Mouse (Mus musculus) brain, adult 2 months (tissue): ENCODE measurements around the gene Gpr3.

Experiments used
- DNase-seq: peaks from one replicate; pipeline ENCODE4 v3.0.0; 2011; ENCODE audit warnings: low read depth, low spot score

Gpr3 gene

DNA sequence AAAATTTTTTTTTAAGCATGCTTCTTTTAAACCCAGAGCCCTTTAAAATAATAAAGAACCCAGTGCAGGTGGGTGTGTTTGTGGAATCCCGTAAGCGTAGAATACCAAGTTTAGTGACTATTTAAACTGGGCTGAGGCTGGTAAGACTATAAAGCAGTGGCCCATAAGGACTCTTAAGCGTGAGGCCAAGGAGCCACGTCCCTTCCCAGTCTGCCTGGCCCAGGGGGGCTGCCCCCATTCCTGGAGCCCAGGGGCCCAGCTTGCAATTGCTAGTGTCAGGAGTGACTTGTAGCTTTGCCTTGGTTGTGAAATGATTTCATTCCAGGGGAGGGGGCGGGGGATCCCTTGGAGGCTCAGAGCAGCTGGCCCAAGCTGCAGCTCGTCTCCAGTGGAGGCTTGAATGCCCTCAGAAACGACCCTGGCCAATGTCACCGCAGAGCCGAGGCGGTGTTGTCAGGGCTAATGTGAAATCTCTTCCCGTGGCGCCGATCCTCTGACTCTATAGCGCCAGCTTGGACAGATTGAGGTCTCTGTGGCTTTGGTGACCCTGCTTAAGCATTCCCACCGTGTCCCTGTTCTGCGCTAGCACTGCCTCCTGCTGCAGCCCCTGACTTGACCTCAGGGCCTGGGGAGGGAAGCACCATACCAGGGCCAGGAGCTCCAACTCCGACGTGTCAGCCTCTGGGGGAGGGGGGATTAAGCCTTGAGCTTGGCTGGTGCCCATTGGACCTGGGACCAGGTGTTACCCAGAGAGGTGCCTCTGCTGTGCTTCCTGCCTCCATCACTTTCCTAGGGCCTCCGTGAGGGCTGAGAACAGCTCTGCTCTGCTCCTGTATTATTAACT is 13.8 kb downstream of the Gpr3 start:
- no peak for DNase-seq

DNA sequence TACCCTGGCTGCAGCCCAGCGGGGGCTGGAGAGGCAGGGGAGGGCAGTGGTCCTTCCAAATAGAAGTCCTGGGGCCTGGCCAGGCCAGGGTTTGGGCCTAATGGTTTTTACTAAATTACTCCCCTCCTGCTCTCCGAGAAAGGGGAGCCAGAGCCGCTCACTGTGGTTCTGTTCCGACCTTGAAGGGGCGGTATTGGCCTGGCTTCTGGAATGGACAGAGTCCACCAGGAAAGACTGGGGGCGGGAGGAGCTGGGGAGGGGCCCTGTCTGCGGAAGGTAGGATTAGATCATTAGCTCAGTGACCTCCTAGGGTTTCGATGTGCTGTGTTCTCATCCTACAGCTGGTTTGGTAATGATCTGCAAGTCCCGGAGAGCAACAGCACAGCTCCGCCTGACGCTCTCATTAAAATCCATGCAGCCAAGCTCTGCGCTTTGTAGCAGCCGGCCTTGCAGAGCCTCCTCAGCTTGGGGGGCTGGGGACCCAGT is 14.5 kb downstream of the Gpr3 start:
- DNase-seq, result peak; percentile 43

DNA sequence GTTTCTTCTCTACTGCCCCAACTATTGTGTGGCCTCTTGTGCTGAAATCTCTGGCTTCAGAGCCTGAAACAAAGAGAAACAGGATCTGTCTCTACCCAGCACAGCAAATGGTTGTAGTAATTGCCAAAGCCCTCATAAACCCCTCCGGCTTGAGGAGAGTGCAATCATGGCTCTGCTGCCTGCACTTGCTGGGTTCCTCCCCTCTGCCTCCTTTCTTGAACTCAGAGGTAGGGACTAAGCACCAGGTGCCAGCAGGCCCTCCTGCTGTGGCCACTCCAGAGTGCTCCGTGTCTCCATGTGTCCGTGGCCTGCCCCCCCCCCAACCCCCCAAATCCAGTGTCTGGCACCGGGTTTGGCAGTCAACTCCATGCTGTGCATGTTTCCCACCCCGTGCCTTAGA is 15.0 kb downstream of the Gpr3 start:
- DNase-seq, result peak; percentile 28

- peak; percentile 56 for DNase-seq
Measured at GRCm38 (mm10) chr4:133196852-133197251, 15.5 kb downstream of the Gpr3 start.

- DNase-seq, result no peak
Measured at GRCm38 (mm10) chr4:133196136-133196535, 16.2 kb downstream of the Gpr3 start.

DNA sequence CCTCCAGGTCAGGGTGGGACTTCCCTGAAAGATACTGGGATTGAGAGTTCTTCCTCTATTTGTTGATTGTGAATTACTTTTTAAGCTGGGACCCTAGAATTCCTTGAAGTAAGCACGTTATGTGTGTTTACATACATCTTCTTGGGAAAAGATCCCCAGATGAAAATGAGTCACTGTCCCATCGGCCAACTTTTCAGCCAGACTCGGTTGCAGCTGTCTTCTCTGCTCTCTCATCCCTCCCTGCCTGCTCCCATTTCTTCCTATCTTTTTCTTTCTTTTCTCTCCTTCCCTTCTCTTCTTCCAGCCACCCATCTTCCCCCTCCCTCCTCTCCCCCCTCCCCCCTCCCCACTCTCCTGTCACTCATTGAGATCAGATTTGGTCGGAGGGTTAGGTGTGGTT is 17.3 kb downstream of the Gpr3 start:
- DNase-seq, result no peak

GRCm38 (mm10) chr4:133194482-133194881 is 17.9 kb downstream of the Gpr3 start:
- no peak for DNase-seq

- no peak for DNase-seq
Measured at GRCm38 (mm10) chr4:133189396-133189795, 22.9 kb downstream of the Gpr3 start.

DNA sequence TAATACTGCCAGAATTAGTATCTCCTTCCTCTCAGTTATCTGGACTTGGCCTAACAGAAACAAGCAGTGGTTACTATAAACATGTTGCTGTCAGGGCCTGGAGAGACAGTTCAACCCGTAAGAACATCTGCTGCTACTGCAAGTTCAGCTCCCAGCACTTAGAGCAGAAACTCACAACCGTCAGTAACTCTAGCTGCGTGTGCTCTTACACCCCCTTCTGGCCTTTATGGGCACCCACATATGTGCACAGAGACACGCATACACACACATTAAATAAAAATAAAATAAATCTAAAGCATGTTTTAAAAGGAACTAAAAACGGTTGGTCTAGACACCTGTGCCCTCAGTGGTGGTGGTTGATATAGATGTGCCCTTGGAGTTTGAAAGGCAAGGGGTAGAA is 25.5 kb downstream of the Gpr3 start:
- no peak for DNase-seq

GRCm38 (mm10) chr4:133185893-133186292 is 26.4 kb downstream of the Gpr3 start:
- no peak for DNase-seq

GRCm38 (mm10) chr4:133184898-133185665 is 27.3 kb downstream of the Gpr3 start:
- peak; percentile 53 for DNase-seq

GRCm38 (mm10) chr4:133184031-133184897 is 28.1 kb downstream of the Gpr3 start:
- no peak for DNase-seq

DNA sequence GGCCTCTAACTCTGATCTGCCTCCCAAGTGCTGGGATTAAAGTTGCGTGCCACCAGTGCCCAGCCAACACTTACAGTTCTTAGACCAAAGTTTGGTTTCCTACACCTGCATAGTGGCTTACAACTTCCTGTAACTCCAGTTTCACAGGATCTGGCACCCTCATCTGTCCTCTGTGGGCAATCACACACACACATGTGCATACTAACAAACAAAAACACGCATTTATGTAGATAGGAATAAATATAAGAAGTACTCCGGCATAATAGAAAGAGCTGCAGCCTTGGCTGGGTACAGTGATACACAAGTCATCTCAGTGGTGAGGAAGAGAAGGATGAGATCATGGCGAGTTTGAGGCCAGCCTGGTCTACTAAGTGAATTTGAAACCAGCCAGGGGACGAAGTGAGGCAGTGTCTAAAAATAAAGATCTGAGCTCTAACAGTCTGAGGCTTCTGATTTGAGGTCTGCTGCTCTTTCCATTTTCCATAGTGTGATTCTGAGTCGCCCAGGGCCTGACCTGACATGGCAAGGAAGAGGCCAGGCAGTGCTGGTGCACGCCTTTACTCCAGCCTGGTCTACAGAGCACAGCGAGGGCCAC is 29.8 kb downstream of the Gpr3 start:
- no peak for DNase-seq

DNA sequence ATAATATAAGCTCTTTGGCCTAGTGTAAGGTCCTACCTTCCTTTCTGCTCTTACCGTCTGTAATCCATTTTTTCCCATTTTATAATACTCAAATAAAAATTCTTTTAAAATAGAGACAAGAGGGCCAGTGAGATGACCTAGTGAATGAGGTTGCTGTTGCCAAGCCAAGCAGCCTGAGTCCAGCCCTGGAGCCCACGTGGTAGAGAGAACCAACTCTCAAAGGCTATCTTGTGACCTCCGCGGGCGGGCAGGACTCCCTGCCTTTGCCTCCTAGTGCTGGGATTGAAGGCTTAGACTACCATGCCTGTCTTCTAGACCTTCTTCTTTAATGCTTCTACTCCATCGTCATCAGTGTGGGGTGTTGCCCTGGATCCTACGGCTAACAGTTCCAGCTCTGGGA is 33.1 kb downstream of the Gpr3 start:
- no peak for DNase-seq

- no peak for DNase-seq
Measured at GRCm38 (mm10) chr4:133178305-133178704, 34.0 kb downstream of the Gpr3 start.

- peak; percentile 82 for DNase-seq
Measured at GRCm38 (mm10) chr4:133176761-133177403, 35.5 kb downstream of the Gpr3 start.

- peak; percentile 72 for DNase-seq
Measured at GRCm38 (mm10) chr4:133175998-133176760, 36.2 kb downstream of the Gpr3 start.

- no peak for DNase-seq
Measured at GRCm38 (mm10) chr4:133175274-133175673, 37.1 kb downstream of the Gpr3 start.

DNA sequence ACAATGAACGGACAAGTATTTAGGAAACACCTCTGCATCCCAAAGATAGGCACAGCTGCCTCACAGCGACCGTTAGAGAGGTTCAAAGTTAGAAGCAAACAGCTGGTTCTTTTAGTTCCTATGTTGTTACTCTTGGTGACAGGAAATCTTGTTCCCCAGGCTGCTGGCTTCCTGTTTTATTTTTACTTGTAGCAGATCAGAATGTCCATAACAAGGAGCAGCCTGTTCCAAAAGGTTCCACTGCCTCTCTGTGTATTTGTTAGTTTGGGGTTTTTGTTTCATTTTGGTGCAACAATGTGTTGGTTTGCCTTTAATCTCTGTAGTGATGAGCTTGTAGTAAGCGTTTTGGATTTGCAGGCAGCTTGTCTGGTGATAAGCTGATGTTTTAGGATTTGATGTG is 38.0 kb downstream of the Gpr3 start:
- peak; percentile 30 for DNase-seq

- DNase-seq, result no peak
Measured at GRCm38 (mm10) chr4:133172451-133172850, 39.9 kb downstream of the Gpr3 start.
